Mouse (Mus musculus) limb, embryonic 13.5 days (tissue): ENCODE measurements at regions not wholly inside any gene's neighbourhood (a gene's known extent, or its start where the extent isn't known, plus 50 kb on each side); places are given as distances from the start of the nearest gene placed in this dataset.

Experiments used
- ATAC-seq: fragments of 200-750 bp; cut with Nextera tagmentation; 2 replicates; pipeline ENCODE4 v1.8.0; 2017; ENCODE audit warnings: low read depth, moderate number of reproducible peaks, moderate TSS enrichment; ENCODE audit not compliant: low FRiP score
- H3K27ac ChIP-seq: fragments of 300-500 bp; sonication (generic); 2 replicates; pipeline ENCODE4 v1.5.1; 2015; ENCODE audit warnings: inconsistent platforms, mild to moderate bottlenecking, moderate library complexity
- H3K27me3 ChIP-seq: fragments of 300-500 bp; sonication (generic); 2 replicates; pipeline ENCODE4 v1.6.1; 2015; ENCODE audit warnings: mild to moderate bottlenecking, inconsistent platforms
- H3K36me3 ChIP-seq: fragments of 300-500 bp; sonication (generic); 2 replicates; pipeline ENCODE4 v1.6.1; 2015; ENCODE audit warnings: inconsistent platforms, mild to moderate bottlenecking, moderate library complexity
- H3K4me1 ChIP-seq: fragments of 300-500 bp; sonication (generic); 2 replicates; pipeline ENCODE4 v1.6.1; 2015; ENCODE audit warnings: inconsistent platforms
- H3K4me2 ChIP-seq: fragments of 300-500 bp; sonication (generic); replicated peaks from 2 replicates; pipeline ENCODE4 v1.6.1; 2015; ENCODE audit warnings: inconsistent platforms, mild to moderate bottlenecking, moderate library complexity
- H3K4me3 ChIP-seq: fragments of 300-500 bp; sonication (generic); 2 replicates; pipeline ENCODE4 v1.5.1; 2015; ENCODE audit warnings: moderate library complexity, mild to moderate bottlenecking, inconsistent platforms
- H3K9ac ChIP-seq: fragments of 300-500 bp; sonication (generic); 2 replicates; pipeline ENCODE4 v1.6.1; 2015; ENCODE audit warnings: mild to moderate bottlenecking, inconsistent platforms
- H3K9me3 ChIP-seq: fragments of 300-500 bp; sonication (generic); 2 replicates; pipeline ENCODE4 v1.6.1; 2016; ENCODE audit warnings: inconsistent platforms
- WGBS: fragments of 180-500 bp; shearing (Covaris S2); methylation state at CpG from one replicate; pipeline ENCODE4 v1.1.7; 2015; 5-methylcytosine and 5-hydroxymethylcytosine counted together

GRCm38 (mm10) chr10:8011138-8011537, 55.1 kb upstream of the Tab2 start:
- WGBS = 83% methylated on average over 9 of the region's 9 CpGs
- peaks cover 16% of the 10 kb centered on the region for H3K4me1 ChIP-seq
- ATAC-seq = no peak
- no peaks in the 10 kb centered on the region for H3K27me3 ChIP-seq
- H3K4me2 ChIP-seq = no peak overlapping the region
- H3K27ac ChIP-seq = no peak overlapping the region
- H3K36me3 ChIP-seq = no peaks in the 10 kb centered on the region
- H3K9ac ChIP-seq = no peak overlapping the region
- no peaks in the 10 kb centered on the region for H3K9me3 ChIP-seq
- no peak overlapping the region for H3K4me3 ChIP-seq

GRCm38 (mm10) chr10:8009855-8010254, 53.8 kb upstream of the Tab2 start:
- Histone ChIP-seq H3K9me3 (no peaks in the 10 kb centered on the region), H3K36me3 (no peaks in the 10 kb centered on the region), H3K9ac (no peak overlapping the region), H3K27ac (no peak overlapping the region), H3K4me3 (no peak overlapping the region), H3K4me2 (no peak overlapping the region), H3K4me1 (peaks cover 14% of the 10 kb centered on the region), H3K27me3 (no peaks in the 10 kb centered on the region)
- no peak for ATAC-seq
- 75% methylated on average over 1 of the region's 1 CpGs for WGBS

GRCm38 (mm10) chr10:8007990-8008368, 51.9 kb upstream of the Tab2 start:
- Histone ChIP-seq H3K4me3 (no peak overlapping the region), H3K4me1 (peaks cover 14% of the 10 kb centered on the region), H3K27ac (no peak overlapping the region), H3K4me2 (no peak overlapping the region), H3K36me3 (no peaks in the 10 kb centered on the region), H3K9me3 (peaks cover 3% of the 10 kb centered on the region; the same call in 1 of the 2 replicates), H3K9ac (no peak overlapping the region), H3K27me3 (no peaks in the 10 kb centered on the region)
- WGBS = 80% methylated on average over 3 of the region's 3 CpGs
- ATAC-seq = no peak

- 82% methylated on average over 5 of the region's 5 CpGs for WGBS
- Histone ChIP-seq H3K27ac (no peak overlapping the region), H3K27me3 (no peaks in the 10 kb centered on the region), H3K36me3 (no peaks in the 10 kb centered on the region), H3K4me1 (peaks cover 14% of the 10 kb centered on the region), H3K4me3 (no peak overlapping the region), H3K9me3 (peaks cover 3% of the 10 kb centered on the region; the same call in 1 of the 2 replicates), H3K4me2 (no peak overlapping the region), H3K9ac (no peak overlapping the region)
- ATAC-seq = no peak
Observed at GRCm38 (mm10) chr10:8007286-8007989, 51.4 kb upstream of the Tab2 start.
